Mouse (Mus musculus) lung, embryonic 14.5 days (tissue): ENCODE data around the gene BC048671. TPM values are rescaled to one million over a fixed set of nuclear protein-coding genes. Genes with fewer than 3 reads are reported as not detected.
A peak's percentile ranks its signal among the peaks of the same experiment; 100 is the strongest.

Experiments used
- ATAC-seq: fragments of 200-750 bp; cut with Nextera tagmentation; 2 replicates; pipeline ENCODE4 v1.8.0; 2017; ENCODE audit warnings: mild to moderate bottlenecking, moderate TSS enrichment, moderate library complexity; ENCODE audit not compliant: insufficient read depth
- DNase-seq: peaks from one replicate; pipeline ENCODE4 v3.0.0-alpha.2; 2015
- H3K27ac ChIP-seq: fragments of 300-500 bp; sonication (generic); 2 replicates; pipeline ENCODE4 v1.5.1; 2014; ENCODE audit warnings: low read depth, mild to moderate bottlenecking, moderate library complexity
- H3K27me3 ChIP-seq: fragments of 300-500 bp; sonication (generic); 2 replicates; pipeline ENCODE4 v1.6.1; 2014; ENCODE audit warnings: low read length, control low read depth; ENCODE audit not compliant: insufficient read depth
- H3K36me3 ChIP-seq: fragments of 300-500 bp; sonication (generic); 2 replicates; pipeline ENCODE4 v1.6.1; 2014; ENCODE audit warnings: control low read depth; ENCODE audit not compliant: insufficient read depth
- H3K4me1 ChIP-seq: fragments of 300-500 bp; sonication (generic); 2 replicates; pipeline ENCODE4 v1.6.1; 2014; ENCODE audit warnings: antibody characterized with exemption, control low read depth; ENCODE audit not compliant: insufficient read depth
- H3K4me2 ChIP-seq: fragments of 300-500 bp; sonication (generic); 2 replicates; pipeline ENCODE4 v1.6.1; 2014; ENCODE audit warnings: mild to moderate bottlenecking
- H3K4me3 ChIP-seq: fragments of 300-500 bp; sonication (generic); 2 replicates; pipeline ENCODE4 v1.5.1; 2014; ENCODE audit warnings: low read depth, low read length
- H3K9ac ChIP-seq: fragments of 300-500 bp; sonication (generic); 2 replicates; pipeline ENCODE4 v1.6.1; 2014
- H3K9me3 ChIP-seq: fragments of 300-500 bp; sonication (generic); 2 replicates; pipeline ENCODE4 v1.6.1; 2016; ENCODE audit warnings: low read depth, low read length, control low read depth
- CTCF ChIP-seq: IDR thresholded peaks from 2 replicates; pipeline ENCODE4 v1.5.1; 2016; ENCODE audit warnings: antibody characterized with exemption, low read depth
- WGBS: fragments of 180-500 bp; shearing (Covaris S2); extraction: QIAGEN DNeasy Blood & Tissue Kit; methylation state at CpG from one replicate; pipeline ENCODE4 v1.1.7; 2014; 5-methylcytosine and 5-hydroxymethylcytosine counted together
- polyA plus RNA-seq: library from polyadenylated mRNA; unstranded; fragments of >200 nt; fragmentation: Nextera tagmentation; extraction: Ambion mirVana; gene quantifications from 2 replicates; pipeline ENCODE4 v1.2.1, GENCODE M21; 2014

BC048671 gene
- polyA plus RNA-seq, 1 experiment from 2014 or later: not detected

GRCm38 (mm10) chr6:90329953-90330352 lies 28.9 kb downstream of the BC048671 start:
- no peaks in the 10 kb centered on the region for H3K9me3 ChIP-seq
- no peak for TF ChIP-seq CTCF
- no peak for ATAC-seq
- H3K4me3 ChIP-seq: no peak overlapping the region
- no peak overlapping the region for H3K27ac ChIP-seq
- no peak overlapping the region for H3K9ac ChIP-seq
- DNase-seq: peak; percentile 61
- H3K4me1 ChIP-seq: no peaks in the 10 kb centered on the region
- 13% methylated on average over 1 of the region's 1 CpGs for WGBS
- no peaks in the 10 kb centered on the region for H3K27me3 ChIP-seq
- H3K4me2 ChIP-seq: no peak overlapping the region
- H3K36me3 ChIP-seq: no peaks in the 10 kb centered on the region

DNA sequence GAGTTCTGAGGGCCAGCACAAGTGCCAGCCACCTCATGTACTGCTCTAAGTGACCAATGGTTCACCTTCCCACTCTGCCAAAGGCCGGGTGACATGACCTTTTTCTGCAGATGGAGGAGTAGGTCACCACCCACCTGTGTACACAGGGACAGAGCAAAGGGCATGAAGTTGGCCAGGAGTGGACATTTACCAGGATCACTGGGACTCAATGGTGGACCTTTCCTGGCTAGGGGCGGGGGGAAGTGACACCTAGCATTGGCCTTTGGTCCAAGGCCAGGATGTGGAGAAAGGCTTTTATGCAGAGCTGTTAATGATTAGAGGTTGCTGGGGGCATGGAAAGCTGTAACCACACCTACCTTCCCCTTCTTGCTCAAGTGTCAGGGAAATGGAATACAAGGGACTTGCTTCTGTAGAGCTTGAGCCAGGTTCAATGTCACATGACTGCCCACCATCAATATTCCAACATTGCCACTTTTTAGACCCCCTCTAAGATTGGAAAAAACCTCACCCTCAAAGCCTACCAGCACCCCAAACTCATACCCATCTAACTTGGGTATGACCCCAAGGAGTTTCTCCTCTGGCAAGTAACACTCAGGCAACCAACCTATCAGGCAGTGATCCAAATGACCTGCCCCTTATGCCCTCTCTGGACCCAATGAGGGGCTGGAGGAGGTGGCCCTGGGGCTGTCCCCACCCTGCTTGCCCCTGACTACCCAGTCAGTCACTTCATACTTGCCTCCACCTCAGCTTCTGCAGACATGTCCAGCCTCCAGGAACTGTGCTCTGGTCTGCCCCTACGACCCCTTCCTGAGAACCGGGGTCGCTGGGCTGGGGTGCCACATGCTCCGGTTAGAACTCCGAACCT lies 31.8 kb downstream of the BC048671 start, which contains the start of gene Uroc1:
Uroc1 (plus strand) TSS at position 724 of the 865 bp plus-strand sequence.
- ATAC-seq (no peak), DNase-seq (no peak)
- H3K9me3 ChIP-seq: no peaks in the 10 kb centered on the region
- H3K36me3 ChIP-seq: no peaks in the 10 kb centered on the region
- no peak within 1 kb of the TSS for H3K4me2 ChIP-seq
- H3K4me1 ChIP-seq: no peaks in the 10 kb centered on the region
- H3K4me3 ChIP-seq: no peak within 1 kb of the TSS
- TF ChIP-seq CTCF: no peak
- no peaks in the 10 kb centered on the region for H3K27me3 ChIP-seq
- H3K9ac ChIP-seq: no peak within 1 kb of the TSS
- WGBS: 80% methylated on average over 7 of the region's 7 CpGs
- H3K27ac ChIP-seq: no peak within 1 kb of the TSS

GRCm38 (mm10) chr6:90334244-90334643 lies 33.2 kb downstream of the BC048671 start:
- ATAC-seq: no peak
- no peaks in the 10 kb centered on the region for H3K9me3 ChIP-seq
- no peaks in the 10 kb centered on the region for H3K4me1 ChIP-seq
- DNase-seq: no peak
- H3K4me2 ChIP-seq: no peak overlapping the region
- H3K27ac ChIP-seq: no peak overlapping the region
- WGBS: 58% methylated on average over 3 of the region's 3 CpGs
- no peak for TF ChIP-seq CTCF
- no peak overlapping the region for H3K4me3 ChIP-seq
- no peaks in the 10 kb centered on the region for H3K27me3 ChIP-seq
- H3K9ac ChIP-seq: no peak overlapping the region
- H3K36me3 ChIP-seq: no peaks in the 10 kb centered on the region

DNA sequence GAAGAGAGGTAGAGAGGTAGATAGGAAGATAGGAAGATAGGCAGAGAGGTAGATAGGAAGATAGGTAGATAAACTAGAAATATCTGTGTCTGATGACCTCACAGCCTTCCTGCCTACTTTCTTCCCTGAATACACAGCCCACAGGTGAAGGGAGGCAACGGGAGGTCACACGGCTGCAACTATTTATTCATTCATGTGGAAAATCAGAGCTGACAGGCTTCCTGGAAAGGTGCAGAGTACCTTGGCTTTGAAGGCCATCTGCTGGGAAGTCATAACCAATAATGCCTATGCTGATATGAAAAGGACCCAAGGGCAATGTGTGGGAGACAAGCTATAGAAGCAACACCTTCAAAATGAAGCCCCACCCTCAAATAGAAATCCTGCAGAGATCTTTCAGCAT lies 41.3 kb downstream of the BC048671 start:
- no peak overlapping the region for H3K4me2 ChIP-seq
- WGBS: 68% methylated on average over 2 of the region's 2 CpGs
- H3K9me3 ChIP-seq: no peaks in the 10 kb centered on the region
- no peak for TF ChIP-seq CTCF
- no peak for ATAC-seq
- no peaks in the 10 kb centered on the region for H3K4me1 ChIP-seq
- H3K36me3 ChIP-seq: no peaks in the 10 kb centered on the region
- no peak for DNase-seq
- H3K4me3 ChIP-seq: no peak overlapping the region
- H3K27ac ChIP-seq: no peak overlapping the region
- H3K27me3 ChIP-seq: no peaks in the 10 kb centered on the region
- no peak overlapping the region for H3K9ac ChIP-seq

DNA sequence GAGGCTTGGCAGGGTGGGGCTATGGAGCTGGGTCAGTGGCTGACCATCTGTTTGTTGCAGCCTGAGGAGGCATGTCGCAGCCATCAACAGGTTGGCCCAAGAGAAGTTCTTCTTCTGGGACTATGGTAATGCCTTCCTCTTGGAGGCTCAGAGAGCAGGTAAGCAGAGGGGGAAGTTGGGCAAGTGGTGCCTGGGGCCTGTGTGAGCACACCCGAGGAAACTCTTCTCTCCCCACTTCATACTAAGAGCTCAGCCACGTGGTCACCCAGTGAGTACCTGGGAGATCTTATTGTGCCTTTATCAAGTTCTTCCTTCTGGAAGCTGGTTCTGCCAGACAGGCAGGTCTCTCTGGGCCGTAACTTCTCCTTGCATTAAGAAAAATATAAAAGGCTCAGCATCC lies 46.2 kb downstream of the BC048671 start:
- Histone ChIP-seq H3K36me3 (no peaks in the 10 kb centered on the region), H3K27ac (no peak overlapping the region), H3K9me3 (no peaks in the 10 kb centered on the region), H3K4me2 (no peak overlapping the region), H3K9ac (no peak overlapping the region), H3K4me3 (no peak overlapping the region), H3K27me3 (no peaks in the 10 kb centered on the region), H3K4me1 (no peaks in the 10 kb centered on the region)
- ATAC-seq: no peak
- 69% methylated on average over 4 of the region's 4 CpGs for WGBS
- DNase-seq: no peak
- TF ChIP-seq CTCF: no peak

DNA sequence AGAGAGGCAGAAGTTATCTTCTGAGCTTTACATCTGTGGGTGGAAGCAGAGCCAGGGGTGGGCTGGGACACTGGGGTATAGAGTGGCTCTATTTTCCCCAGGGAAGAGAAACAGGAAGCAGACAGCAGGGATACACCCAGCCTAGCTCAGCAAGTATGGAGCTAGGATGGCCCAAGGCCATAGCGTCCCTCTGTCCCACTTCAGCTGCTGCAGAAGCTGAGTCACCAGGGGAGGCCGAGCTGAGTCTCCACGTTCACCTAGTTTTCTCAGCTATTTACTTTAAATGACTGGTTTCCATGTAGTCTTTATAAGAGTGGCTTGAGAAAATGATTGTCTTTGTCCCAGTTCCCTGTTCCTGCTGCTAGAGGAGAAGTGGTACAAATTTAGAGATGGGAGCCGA lies 47.5 kb downstream of the BC048671 start:
- WGBS: 78% methylated on average over 4 of the region's 4 CpGs
- no peak overlapping the region for H3K9ac ChIP-seq
- ATAC-seq: no peak
- no peak for TF ChIP-seq CTCF
- H3K27ac ChIP-seq: no peak overlapping the region
- no peaks in the 10 kb centered on the region for H3K27me3 ChIP-seq
- no peak overlapping the region for H3K4me2 ChIP-seq
- DNase-seq: no peak
- H3K9me3 ChIP-seq: no peaks in the 10 kb centered on the region
- H3K4me3 ChIP-seq: no peak overlapping the region
- H3K36me3 ChIP-seq: no peaks in the 10 kb centered on the region
- H3K4me1 ChIP-seq: no peaks in the 10 kb centered on the region

DNA sequence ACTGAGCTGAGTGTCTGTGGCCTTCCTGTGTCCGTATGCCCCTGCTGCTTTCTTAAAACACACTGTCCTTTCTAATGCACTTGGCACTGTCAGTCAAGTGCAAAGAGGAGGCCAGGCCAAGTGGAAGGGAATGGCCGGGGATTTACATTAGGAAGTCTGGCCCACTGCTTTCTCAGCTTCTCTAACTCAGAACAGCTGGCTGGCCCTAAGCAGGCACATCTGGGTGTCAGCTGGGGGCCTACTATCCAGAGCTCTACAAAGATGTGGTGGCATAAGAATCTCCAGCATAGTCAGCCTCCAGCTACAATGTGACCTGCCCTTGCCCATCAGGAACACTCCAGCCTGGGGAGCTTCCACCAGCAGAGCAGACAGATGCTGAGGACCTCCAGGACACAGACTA lies 49.0 kb downstream of the BC048671 start:
- Histone ChIP-seq H3K27ac (no peak overlapping the region), H3K4me3 (no peak overlapping the region), H3K9ac (no peak overlapping the region), H3K4me1 (no peaks in the 10 kb centered on the region), H3K36me3 (no peaks in the 10 kb centered on the region), H3K4me2 (no peak overlapping the region), H3K27me3 (no peaks in the 10 kb centered on the region), H3K9me3 (no peaks in the 10 kb centered on the region)
- DNase-seq (no peak), ATAC-seq (no peak)
- no peak for TF ChIP-seq CTCF
- 50% methylated on average over 2 of the region's 2 CpGs for WGBS

Other genes starting within 250 kb of the BC048671 start
- gene Vmn1r49, start 222.7 kb upstream of the BC048671 start, polyA plus RNA-seq: not detected in 2 replicates
- gene Vmn1r50, start 199.8 kb upstream of the BC048671 start, polyA plus RNA-seq: not detected in 2 replicates
- not detected in 2 replicates for gene Vmn1r51, start 178.6 kb upstream of the BC048671 start, polyA plus RNA-seq
- not detected in 2 replicates for gene Vmn1r52, start 126.4 kb upstream of the BC048671 start, polyA plus RNA-seq
- not detected in 2 replicates for gene V1ra8, start 98.4 kb upstream of the BC048671 start, polyA plus RNA-seq
- gene Vmn1r53, start 76.8 kb upstream of the BC048671 start, polyA plus RNA-seq: 0.16 TPM in 1 of 2 replicates, not detected in the other
- not detected in 2 replicates for gene Vmn1r54, start 54.9 kb upstream of the BC048671 start, polyA plus RNA-seq
- not detected in 2 replicates for gene Chst13, start 24.0 kb downstream of the BC048671 start, polyA plus RNA-seq
- not detected in 2 replicates for gene Uroc1, start 32.1 kb downstream of the BC048671 start, polyA plus RNA-seq
- gene Zxdc, start 68.3 kb downstream of the BC048671 start, polyA plus RNA-seq: 10.4 and 11.9 TPM in 2 replicates
- 0.43 and 0.57 TPM in 2 replicates for gene Cfap100, start 127.6 kb downstream of the BC048671 start, polyA plus RNA-seq
- 8.1 and 10.9 TPM in 2 replicates for gene Klf15, start 161.4 kb downstream of the BC048671 start, polyA plus RNA-seq
- 0.74 and 0.78 TPM in 2 replicates for gene Aldh1l1, start 185.2 kb downstream of the BC048671 start, polyA plus RNA-seq